24 mouse cellular contexts compared by ENCODE assay signal in the genomic region with DNA sequence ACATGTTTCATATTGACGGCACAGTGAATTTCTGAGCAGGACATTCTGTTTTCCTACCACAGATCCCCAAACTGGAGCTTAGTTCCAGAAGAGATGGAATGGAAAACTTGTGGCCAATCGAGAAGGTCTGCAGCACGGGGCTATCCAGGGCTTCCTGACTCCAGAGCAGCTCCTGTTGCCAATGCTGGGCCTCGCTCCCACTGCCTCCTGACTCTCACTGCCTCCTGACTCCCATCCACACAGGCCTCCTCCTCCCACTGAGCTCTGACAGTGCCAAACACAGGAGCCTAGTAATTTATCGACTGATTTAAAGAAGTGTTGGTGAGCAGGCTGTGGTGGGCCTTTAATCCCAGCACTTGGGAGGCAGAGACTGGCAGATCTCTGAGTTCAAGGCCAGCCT. TPM values are rescaled to one million over a fixed set of nuclear protein-coding genes. Genes with fewer than 3 reads are reported as not detected.
DNase-seq lines count a peak whose midpoint lies in the region; ATAC-seq and TF ChIP-seq lines count a peak whose summit lies in the region.
"Had no signal": no experiment of that assay in that cellular context is flagged by ENCODE, and none has a peak within 500 bp of the region (broad histone marks: within the 10 kb centered on the region; RNA-seq: fewer than 3 reads in every experiment).

No protein-coding gene starts in this region.

- 84% methylated on average over 5 of the region's 5 CpGs for WGBS in forebrain, embryonic 12.5 days

- H3K9me3 ChIP-seq in forebrain, embryonic 12.5 days = no peaks in the 10 kb centered on the region
- H3K9me3 ChIP-seq: forebrain, embryonic 15.5 days; heart, embryonic 12.5 days; heart, embryonic 15.5 days; hindbrain, embryonic 10.5 days; hindbrain, embryonic 13.5 days; intestine, embryonic 15.5 days; kidney, embryonic 15.5 days had no signal

- H3K27ac ChIP-seq in gastrocnemius, adult 2 months = peak overlapping the region; percentile 31; the same call in 1 of the 2 replicates
- no peak overlapping the region for H3K27ac ChIP-seq in forebrain, embryonic 12.5 days
- H3K27ac ChIP-seq: forebrain, embryonic 15.5 days; heart, embryonic 15.5 days; hindbrain, embryonic 10.5 days; hindbrain, embryonic 13.5 days; intestine, embryonic 15.5 days; kidney, embryonic 15.5 days had no signal

- intact Hi-C loops in gastrocnemius, adult 2 months (cut with DNase I) = no loop called here

- peak; percentile 58 for DNase-seq in cerebellum, adult 11-12 months
- DNase-seq in cerebellum, adult 9-10 months = no peak
- DNase-seq in cerebellum, adult 9-11 months = peak; percentile 62
- DNase-seq in cerebellum, adult 8-10 months = no peak
- peak; percentile 66 for DNase-seq in gastrocnemius, adult 2 months
- no peak for DNase-seq in gastrocnemius, adult 18-20 months (ENCODE audit: low spot score)
- DNase-seq in brain, adult 2 months (ENCODE audit: low read depth, low spot score) = peak; percentile 42
- DNase-seq: adrenal gland, adult 8-10 months; adrenal gland, postnatal 25 days; embryo, embryonic 11 days; heart, postnatal 10 days; heart, postnatal 36 days; kidney, adult 11 months; kidney, adult 8-10 months had no signal

- H3K36me3 ChIP-seq in forebrain, embryonic 12.5 days (replicated peaks) = peaks cover 71% of the 10 kb centered on the region

- H3K27me3 ChIP-seq in forebrain, embryonic 12.5 days = no peaks in the 10 kb centered on the region
- H3K27me3 ChIP-seq: forebrain, embryonic 15.5 days; heart, embryonic 12.5 days; heart, embryonic 15.5 days; hindbrain, embryonic 13.5 days; intestine, embryonic 15.5 days; kidney, embryonic 15.5 days had no signal

- H3K4me1 ChIP-seq in forebrain, embryonic 12.5 days = no peaks in the 10 kb centered on the region
- H3K4me1 ChIP-seq: forebrain, embryonic 15.5 days; heart, embryonic 15.5 days; hindbrain, embryonic 10.5 days; hindbrain, embryonic 13.5 days; intestine, embryonic 15.5 days; kidney, embryonic 15.5 days had no signal

- no peak for TF ChIP-seq CTCF in gastrocnemius, adult 2 months (IDR thresholded peaks at IDR 0.05)

- H3K4me3 ChIP-seq in gastrocnemius, adult 2 months = no peak overlapping the region
- no peak overlapping the region for H3K4me3 ChIP-seq in forebrain, embryonic 12.5 days (replicated peaks)
- H3K4me3 ChIP-seq: forebrain, embryonic 15.5 days; heart, embryonic 12.5 days; heart, embryonic 15.5 days; hindbrain, embryonic 10.5 days; hindbrain, embryonic 13.5 days; intestine, embryonic 15.5 days; kidney, embryonic 15.5 days had no signal

- no peak overlapping the region for H3K9ac ChIP-seq in forebrain, embryonic 12.5 days
- H3K9ac ChIP-seq: forebrain, embryonic 15.5 days; heart, embryonic 12.5 days; heart, embryonic 15.5 days; hindbrain, embryonic 13.5 days; intestine, embryonic 15.5 days; kidney, embryonic 15.5 days had no signal

- no peak for ATAC-seq in forebrain, embryonic 12.5 days (ENCODE audit: low FRiP score)
- ATAC-seq: activated CD4-positive, CD25-positive, alpha-beta regulatory T cell, adult 4 months; forebrain, embryonic 15.5 days; hindbrain, embryonic 16.5 days; intestine, embryonic 15.5 days had no signal

- H3K4me2 ChIP-seq in forebrain, embryonic 12.5 days = no peak overlapping the region
- H3K4me2 ChIP-seq: forebrain, embryonic 15.5 days; heart, embryonic 12.5 days; heart, embryonic 15.5 days; hindbrain, embryonic 13.5 days; intestine, embryonic 15.5 days; kidney, embryonic 15.5 days had no signal

RNA-seq across cellular contexts. Expression of gene Ext2, which starts 14.3 kb away (rescaled TPM):
- 10 to 100 TPM; 39.6 to 41.5 TPM for total RNA-seq in gastrocnemius, adult 2 months (2021)
- total RNA-seq in gastrocnemius, adult 18-20 months (2021) = 10 to 100 TPM; 39.0 to 40.2 TPM
- polyA plus RNA-seq in forebrain, embryonic 12.5 days (2016; fragmentation: Nextera tagmentation; extraction: Ambion mirVana) = 68.8 and 69.2 TPM in 2 replicates

RNA-seq across cellular contexts. Expression of gene Accs, which starts 41.7 kb away (rescaled TPM):
- total RNA-seq in gastrocnemius, adult 2 months (2021) = 1 to 10 TPM; 1.7 to 2.2 TPM
- total RNA-seq in gastrocnemius, adult 18-20 months (2021) = 1 to 10 TPM; 3.2 to 3.4 TPM
- 7.8 and 8.3 TPM in 2 replicates for polyA plus RNA-seq in forebrain, embryonic 12.5 days (2016; fragmentation: Nextera tagmentation; extraction: Ambion mirVana)

Comparison
In these comparisons a context has a peak if more than half of its experiments do, and no peak if none do; other contexts are left out.
1. DNase-seq: peak in cerebellum, adult 11-12 months (single experiment), cerebellum, adult 9-11 months (single experiment), gastrocnemius, adult 2 months (single experiment) and brain, adult 2 months (single experiment); none in cerebellum, adult 9-10 months (single experiment), cerebellum, adult 8-10 months (single experiment) and gastrocnemius, adult 18-20 months (single experiment).